Mouse (Mus musculus): ENCODE measurements around the gene Fbl. TPM values are rescaled to one million over a fixed set of nuclear protein-coding genes. Genes with fewer than 3 reads are reported as not detected.
"Not testable (repeated sequence)": the region's sequence is repeated elsewhere in the genome, so short reads cannot be mapped to it uniquely, and the experiment has no call there.

The Fbl gene
- polyA plus RNA-seq, 1 experiment, result 155 TPM

DNA sequence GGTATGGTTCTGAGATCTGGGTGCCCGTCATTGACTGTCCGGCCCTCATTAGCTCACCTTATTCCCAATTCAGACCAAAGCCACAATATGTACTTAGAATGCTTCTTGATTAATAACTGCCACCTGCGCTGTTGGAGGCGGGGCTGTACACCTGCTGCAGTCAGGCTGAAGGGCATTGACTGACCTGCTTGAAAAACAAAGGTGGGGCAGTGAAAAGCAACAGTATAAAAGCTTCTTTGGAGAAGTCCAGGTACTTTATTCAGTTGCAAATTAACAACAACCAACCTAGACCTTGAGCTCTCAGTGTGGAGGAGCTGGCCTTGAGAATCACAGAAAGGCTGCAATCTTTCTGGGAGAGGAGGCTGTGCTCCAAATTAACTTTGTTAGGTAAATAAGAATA lies 57.9 kb downstream of the Fbl start:
- not testable (repeated sequence) for H3K27me3 ChIP-seq (ENCODE audit: control insufficient read depth, insufficient read depth, insufficient read length); H3K79me2 ChIP-seq (ENCODE audit: control insufficient read depth, insufficient read depth); H3K4me2 ChIP-seq (ENCODE audit: low read depth); H3K36me3 ChIP-seq (ENCODE audit: control insufficient read depth, insufficient read depth); H3ac ChIP-seq (ENCODE audit: control insufficient read depth, insufficient read length); H3K4me3 ChIP-seq

Other genes starting within 250 kb of the Fbl start
- gene Zfp974, start 240.2 kb upstream of the Fbl start, polyA plus RNA-seq (2012; fragmentation: generic; extraction: Trizol), result 2.5 TPM
- 1.2 TPM for gene Zfp780b, start 190.5 kb upstream of the Fbl start, polyA plus RNA-seq (2012; fragmentation: generic; extraction: Trizol)
- gene Zfp850, start 155.6 kb upstream of the Fbl start, polyA plus RNA-seq (2012; fragmentation: generic; extraction: Trizol), result 0.20 TPM
- 268 TPM for gene Psmc4, start 119.6 kb upstream of the Fbl start, polyA plus RNA-seq (2012; fragmentation: generic; extraction: Trizol)
- gene Fcgbp, start 98.5 kb upstream of the Fbl start, polyA plus RNA-seq (2012; fragmentation: generic; extraction: Trizol), result not detected
- gene 9530053A07Rik, start 40.2 kb upstream of the Fbl start, polyA plus RNA-seq (2012; fragmentation: generic; extraction: Trizol), result 0.11 TPM
- 25.1 TPM for gene Dyrk1b, start 9.8 kb downstream of the Fbl start, polyA plus RNA-seq (2012; fragmentation: generic; extraction: Trizol)
- 6.5 TPM for gene Eid2, start 98.2 kb downstream of the Fbl start, polyA plus RNA-seq (2012; fragmentation: generic; extraction: Trizol)
- 6.1 TPM for gene Eid2b, start 108.0 kb downstream of the Fbl start, polyA plus RNA-seq (2012; fragmentation: generic; extraction: Trizol)
- not detected for gene Selenov, start 121.5 kb downstream of the Fbl start, polyA plus RNA-seq (2012; fragmentation: generic; extraction: Trizol)
- gene Dll3, start 132.5 kb downstream of the Fbl start, polyA plus RNA-seq (2012; fragmentation: generic; extraction: Trizol), result 0.02 TPM
- 83.6 TPM for gene Timm50, start 142.4 kb downstream of the Fbl start, polyA plus RNA-seq (2012; fragmentation: generic; extraction: Trizol)
- gene Supt5, start 169.0 kb downstream of the Fbl start, polyA plus RNA-seq (2012; fragmentation: generic; extraction: Trizol), result 84.2 TPM
- 4,542 TPM for gene Rps16, start 180.9 kb downstream of the Fbl start, polyA plus RNA-seq (2012; fragmentation: generic; extraction: Trizol)
- gene Plekhg2, start 202.9 kb downstream of the Fbl start, polyA plus RNA-seq (2012; fragmentation: generic; extraction: Trizol), result 15.8 TPM
- 7.5 TPM for gene Zfp36, start 210.5 kb downstream of the Fbl start, polyA plus RNA-seq (2012; fragmentation: generic; extraction: Trizol)
- 34.2 TPM for gene Med29, start 223.0 kb downstream of the Fbl start, polyA plus RNA-seq (2012; fragmentation: generic; extraction: Trizol)
- 34.3 TPM for gene Paf1, start 223.2 kb downstream of the Fbl start, polyA plus RNA-seq (2012; fragmentation: generic; extraction: Trizol)

Measured in myocyte (in vitro differentiated cells).